Mouse (Mus musculus) left cerebral cortex, adult 2 months (tissue): ENCODE data around the gene Dnaic1. TPM values are rescaled to one million over a fixed set of nuclear protein-coding genes. Genes with fewer than 3 reads are reported as not detected.

Source experiments
- DNase-seq, 2 experiments: peaks; one replicate each; pipeline ENCODE4 v3.0.0; 2021 to 2022; ENCODE audit warnings: low spot score in 2 of 2, mixed read lengths in 1 of 2; ENCODE audit errors: extremely low spot score in 1 of 2
- H3K27ac ChIP-seq: fragments of 200-600 bp; 2 replicates; pipeline ENCODE4 v1.8.1; 2022
- H3K4me3 ChIP-seq: fragments of 200-600 bp; 2 replicates; pipeline ENCODE4 v1.8.1; 2022
- CTCF ChIP-seq: fragments of 200-600 bp; IDR thresholded peaks from 2 replicates; pipeline ENCODE4 v1.8.1; 2022; ENCODE audit warnings: antibody characterized with exemption, mild to moderate bottlenecking, moderate library complexity
- intact Hi-C: fragments of 180-260 bp; cut with DNase I; formaldehyde crosslinking; loops from one replicate; pipeline ENCODE4 v1.15.1; 2025
- total RNA-seq, 2 experiments: library from RNA; stranded (reverse); gene quantifications; 2 replicates each; pipeline ENCODE4 v1.2.3; 2021

Dnaic1 gene
- total RNA-seq, 2 experiments from 2014 or later: 6.4 to 7.5 TPM

GRCm38 (mm10) chr4:41618916-41619746 is 49.6 kb downstream of the Dnaic1 start:
- H3K4me3 ChIP-seq: no peak overlapping the region
- no peak overlapping the region for H3K27ac ChIP-seq
- intact Hi-C loops: no loop called here
- peak in 1 of 2 experiments; percentile 37 for DNase-seq
- no peak for TF ChIP-seq CTCF

- intact Hi-C loops: no loop called here
- TF ChIP-seq CTCF: no peak
- Histone ChIP-seq H3K27ac (no peak overlapping the region), H3K4me3 (no peak overlapping the region)
- no peak for DNase-seq
Measured at GRCm38 (mm10) chr4:41622071-41622470, 52.5 kb downstream of the Dnaic1 start.

GRCm38 (mm10) chr4:41628202-41628927 is 58.8 kb downstream of the Dnaic1 start:
- intact Hi-C loops: no loop called here
- no peak for DNase-seq
- H3K4me3 ChIP-seq: no peak overlapping the region
- H3K27ac ChIP-seq: no peak overlapping the region
- TF ChIP-seq CTCF: no peak

- H3K4me3 ChIP-seq: no peak overlapping the region
- intact Hi-C loops: no loop called here
- TF ChIP-seq CTCF: no peak
- DNase-seq: no peak
- no peak overlapping the region for H3K27ac ChIP-seq
Measured at GRCm38 (mm10) chr4:41630196-41630595, 60.6 kb downstream of the Dnaic1 start.

DNA sequence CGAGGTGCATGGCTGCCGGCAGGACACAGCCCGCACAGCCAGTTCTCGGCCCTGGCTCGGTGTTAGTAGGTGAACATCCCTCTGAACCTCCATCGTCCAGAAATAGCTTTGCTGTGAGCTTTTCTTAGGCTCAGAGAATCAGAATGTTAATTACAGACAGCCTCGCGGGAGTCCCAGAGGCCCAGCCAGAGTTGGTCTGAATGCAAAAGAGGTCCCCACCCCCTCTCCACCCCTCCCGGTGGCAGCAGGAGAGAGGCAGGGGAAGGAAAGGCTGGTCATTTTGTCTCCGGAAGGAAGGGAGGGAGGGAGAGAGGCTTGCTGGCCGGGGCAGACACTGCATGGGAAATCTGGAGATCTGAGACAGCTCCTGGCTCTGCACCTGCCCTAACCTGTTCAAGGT is 61.8 kb downstream of the Dnaic1 start:
- Histone ChIP-seq H3K4me3 (no peak overlapping the region), H3K27ac (peak overlapping the region; percentile 53)
- TF ChIP-seq CTCF: no peak
- DNase-seq: peak in 1 of 2 experiments; percentile 50
- intact Hi-C loops: no loop called here

GRCm38 (mm10) chr4:41633001-41633400 is 63.4 kb downstream of the Dnaic1 start:
- H3K27ac ChIP-seq: no peak overlapping the region
- DNase-seq: no peak
- no peak for TF ChIP-seq CTCF
- intact Hi-C loops: no loop called here
- H3K4me3 ChIP-seq: no peak overlapping the region

- H3K4me3 ChIP-seq: no peak overlapping the region
- no peak for DNase-seq
- no peak for TF ChIP-seq CTCF
- intact Hi-C loops: no loop called here
- no peak overlapping the region for H3K27ac ChIP-seq
Measured at GRCm38 (mm10) chr4:41634631-41635030, 65.1 kb downstream of the Dnaic1 start.

- intact Hi-C loops: no loop called here
- Histone ChIP-seq H3K27ac (no peak overlapping the region), H3K4me3 (no peak overlapping the region)
- TF ChIP-seq CTCF: no peak; the same call in 1 of the 2 replicates
- no peak for DNase-seq
Measured at GRCm38 (mm10) chr4:41635224-41635623, 65.6 kb downstream of the Dnaic1 start.

- no peak overlapping the region for H3K27ac ChIP-seq
- H3K4me3 ChIP-seq: no peak overlapping the region
- DNase-seq: no peak
- TF ChIP-seq CTCF: no peak
- intact Hi-C loops: no loop called here
Measured at GRCm38 (mm10) chr4:41635906-41636305, 66.3 kb downstream of the Dnaic1 start.

GRCm38 (mm10) chr4:41636366-41636765 is 66.8 kb downstream of the Dnaic1 start:
- H3K27ac ChIP-seq: no peak overlapping the region
- TF ChIP-seq CTCF: no peak
- DNase-seq: no peak
- no peak overlapping the region for H3K4me3 ChIP-seq
- intact Hi-C loops: no loop called here

- TF ChIP-seq CTCF: no peak
- DNase-seq: no peak
- Histone ChIP-seq H3K4me3 (no peak overlapping the region), H3K27ac (no peak overlapping the region)
- intact Hi-C loops: no loop called here
Measured at GRCm38 (mm10) chr4:41636882-41637635, 67.5 kb downstream of the Dnaic1 start.
